Mouse (Mus musculus) small intestine, adult 10 weeks (tissue): ENCODE data around the gene Actn2. TPM values are rescaled to one million over a fixed set of nuclear protein-coding genes. Genes with fewer than 3 reads are reported as not detected.

Source experiments
- polyA plus RNA-seq: library from polyadenylated mRNA; stranded (reverse); fragments of 350-450 nt; fragmentation: Illumina TruSeq; extraction: RNeasy Lipid Tissue Mini Kit (QIAGEN cat#74804); gene quantifications from one replicate; pipeline ENCODE4 v1.2.3, GENCODE M21; 2014; ENCODE audit warnings: low replicate concordance

Gene Actn2
- not detected for polyA plus RNA-seq

DNA sequence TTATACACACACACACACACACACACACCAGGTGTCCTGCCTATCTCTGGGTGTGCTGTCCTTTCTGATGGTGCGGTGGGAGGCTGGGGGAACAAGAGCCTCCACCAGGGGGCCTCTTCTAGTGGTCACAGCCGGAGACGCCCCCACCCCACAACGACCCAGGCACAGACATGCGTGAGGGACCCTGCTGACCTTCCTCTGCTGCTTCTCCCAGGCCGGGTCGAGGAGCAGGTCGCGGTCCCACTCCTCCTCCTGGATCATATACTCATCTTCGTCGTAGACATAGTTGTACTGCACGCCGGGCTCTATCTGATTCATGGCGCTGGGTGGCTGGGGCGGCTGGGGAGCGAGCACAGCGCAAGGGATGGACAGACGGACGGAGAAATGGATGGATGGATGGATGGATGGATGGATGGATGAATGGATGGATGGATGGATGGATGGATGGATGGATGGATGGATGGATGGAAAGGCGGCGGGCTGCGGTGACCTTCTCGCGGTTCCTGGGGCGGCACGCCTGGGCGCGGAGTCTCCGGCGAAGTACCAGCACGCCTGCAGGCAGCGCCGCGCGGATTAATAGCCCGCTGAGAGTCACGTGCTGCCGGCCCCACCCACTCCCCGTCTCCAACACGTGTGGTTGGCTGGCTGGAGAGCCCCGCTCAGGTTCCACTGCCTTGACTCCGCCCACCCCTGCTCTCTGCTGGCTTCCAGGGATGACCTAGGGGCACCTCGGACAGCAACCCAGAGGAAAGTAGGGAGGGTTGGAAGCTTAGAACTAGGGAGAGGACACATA is at the start of gene Actn2:
Gene Actn2, minus strand, starts transcription at position 578 of the 793 bp plus-strand sequence.

GRCm38 (mm10) chr13:12257391-12258380 is 82.9 kb downstream of the Actn2 start, which contains the start of gene Mtr:
Gene Mtr (minus strand): TSS chr13:12258113.

Other genes starting within 250 kb of the Actn2 start
- gene Ryr2, start 233.8 kb downstream of the Actn2 start, polyA plus RNA-seq, result 0.63 TPM
- gene Mtr, start 82.6 kb downstream of the Actn2 start, polyA plus RNA-seq, result 6.0 TPM
- gene Heatr1, start 54.3 kb upstream of the Actn2 start, polyA plus RNA-seq, result 5.0 TPM
- 172 TPM for gene Lgals8, start 124.2 kb upstream of the Actn2 start, polyA plus RNA-seq
- gene Edaradd, start 179.7 kb upstream of the Actn2 start, polyA plus RNA-seq, result 2.7 TPM
- 47.4 TPM for gene Ero1lb, start 225.1 kb upstream of the Actn2 start, polyA plus RNA-seq